Mouse (Mus musculus): ENCODE measurements around the gene D030056L22Rik. TPM values are rescaled to one million over a fixed set of nuclear protein-coding genes. Genes with fewer than 3 reads are reported as not detected.

The D030056L22Rik gene
- polyA plus RNA-seq (2012; rRNA removed): 45.1 and 63.5 TPM in 2 replicates

- DNase-seq (ENCODE audit: low read depth): peak; percentile 99
- peak; percentile 51 for TF ChIP-seq POLR2A (IDR thresholded peaks at IDR 0.05; ENCODE audit: borderline replicate concordance, extremely low read depth, insufficient read depth, insufficient read length, poor library complexity, severe bottlenecking)
- TF ChIP-seq CTCF (IDR thresholded peaks at IDR 0.05; ENCODE audit: borderline replicate concordance, extremely low read depth, insufficient read depth, insufficient read length): peak; percentile 70
Observed at GRCm38 (mm10) chr19:18712866-18713300, at the start of gene D030056L22Rik. D030056L22Rik (plus strand) TSS chr19:18713193.

- DNase-seq (ENCODE audit: low read depth): no peak
- no peak for TF ChIP-seq CTCF (IDR thresholded peaks at IDR 0.05; ENCODE audit: borderline replicate concordance, extremely low read depth, insufficient read depth, insufficient read length)
- no peak for TF ChIP-seq POLR2A (IDR thresholded peaks at IDR 0.05; ENCODE audit: borderline replicate concordance, extremely low read depth, insufficient read depth, insufficient read length, poor library complexity, severe bottlenecking)
Observed at GRCm38 (mm10) chr19:18663904-18664303, 49.1 kb upstream of the D030056L22Rik start.

- DNase-seq (ENCODE audit: low read depth): no peak
- TF ChIP-seq POLR2A (IDR thresholded peaks at IDR 0.05; ENCODE audit: borderline replicate concordance, extremely low read depth, insufficient read depth, insufficient read length, poor library complexity, severe bottlenecking) (no peak), CTCF (IDR thresholded peaks at IDR 0.05; ENCODE audit: borderline replicate concordance, extremely low read depth, insufficient read depth, insufficient read length) (no peak)
Observed at GRCm38 (mm10) chr19:18666966-18667365, 46.0 kb upstream of the D030056L22Rik start.

- TF ChIP-seq POLR2A (IDR thresholded peaks at IDR 0.05; ENCODE audit: borderline replicate concordance, extremely low read depth, insufficient read depth, insufficient read length, poor library complexity, severe bottlenecking) (no peak), CTCF (IDR thresholded peaks at IDR 0.05; ENCODE audit: borderline replicate concordance, extremely low read depth, insufficient read depth, insufficient read length) (no peak)
- no peak for DNase-seq (ENCODE audit: low read depth)
Observed at GRCm38 (mm10) chr19:18669551-18669950, 43.4 kb upstream of the D030056L22Rik start.

GRCm38 (mm10) chr19:18670608-18671007, 42.4 kb upstream of the D030056L22Rik start, which contains the start of gene Carnmt1:
Carnmt1 (plus strand) TSS chr19:18670764.
- TF ChIP-seq POLR2A (IDR thresholded peaks at IDR 0.05; ENCODE audit: borderline replicate concordance, extremely low read depth, insufficient read depth, insufficient read length, poor library complexity, severe bottlenecking) (0 out of 2 replicates have a peak, but pooled peaks have one; percentile 38), CTCF (IDR thresholded peaks at IDR 0.05; ENCODE audit: borderline replicate concordance, extremely low read depth, insufficient read depth, insufficient read length) (no peak)
- DNase-seq (ENCODE audit: low read depth): peak; percentile 99

GRCm38 (mm10) chr19:18671056-18671741, 41.8 kb upstream of the D030056L22Rik start:
- peak; percentile 69 for DNase-seq (ENCODE audit: low read depth)
- TF ChIP-seq CTCF (IDR thresholded peaks at IDR 0.05; ENCODE audit: borderline replicate concordance, extremely low read depth, insufficient read depth, insufficient read length) (no peak), POLR2A (IDR thresholded peaks at IDR 0.05; ENCODE audit: borderline replicate concordance, extremely low read depth, insufficient read depth, insufficient read length, poor library complexity, severe bottlenecking) (0 out of 2 replicates have a peak, but pooled peaks have one; percentile 10)

- DNase-seq (ENCODE audit: low read depth): no peak
- no peak for TF ChIP-seq CTCF (IDR thresholded peaks at IDR 0.05; ENCODE audit: borderline replicate concordance, extremely low read depth, insufficient read depth, insufficient read length)
- no peak for TF ChIP-seq POLR2A (IDR thresholded peaks at IDR 0.05; ENCODE audit: borderline replicate concordance, extremely low read depth, insufficient read depth, insufficient read length, poor library complexity, severe bottlenecking)
Observed at GRCm38 (mm10) chr19:18672498-18672897, 40.5 kb upstream of the D030056L22Rik start.

GRCm38 (mm10) chr19:18673116-18673515, 39.9 kb upstream of the D030056L22Rik start:
- no peak for DNase-seq (ENCODE audit: low read depth)
- TF ChIP-seq POLR2A (IDR thresholded peaks at IDR 0.05; ENCODE audit: borderline replicate concordance, extremely low read depth, insufficient read depth, insufficient read length, poor library complexity, severe bottlenecking): no peak
- TF ChIP-seq CTCF (IDR thresholded peaks at IDR 0.05; ENCODE audit: borderline replicate concordance, extremely low read depth, insufficient read depth, insufficient read length): no peak

GRCm38 (mm10) chr19:18682142-18682541, 30.9 kb upstream of the D030056L22Rik start:
- no peak for TF ChIP-seq POLR2A (IDR thresholded peaks at IDR 0.05; ENCODE audit: borderline replicate concordance, extremely low read depth, insufficient read depth, insufficient read length, poor library complexity, severe bottlenecking)
- TF ChIP-seq CTCF (IDR thresholded peaks at IDR 0.05; ENCODE audit: borderline replicate concordance, extremely low read depth, insufficient read depth, insufficient read length): no peak
- DNase-seq (ENCODE audit: low read depth): no peak

- TF ChIP-seq POLR2A (IDR thresholded peaks at IDR 0.05; ENCODE audit: borderline replicate concordance, extremely low read depth, insufficient read depth, insufficient read length, poor library complexity, severe bottlenecking): no peak
- TF ChIP-seq CTCF (IDR thresholded peaks at IDR 0.05; ENCODE audit: borderline replicate concordance, extremely low read depth, insufficient read depth, insufficient read length): peak; percentile 65; the same call in 1 of the 2 replicates
- peak; percentile 59 for DNase-seq (ENCODE audit: low read depth)
Observed at GRCm38 (mm10) chr19:18687556-18687955, 25.4 kb upstream of the D030056L22Rik start.

- no peak for TF ChIP-seq POLR2A (IDR thresholded peaks at IDR 0.05; ENCODE audit: borderline replicate concordance, extremely low read depth, insufficient read depth, insufficient read length, poor library complexity, severe bottlenecking)
- no peak for TF ChIP-seq CTCF (IDR thresholded peaks at IDR 0.05; ENCODE audit: borderline replicate concordance, extremely low read depth, insufficient read depth, insufficient read length)
- no peak for DNase-seq (ENCODE audit: low read depth)
Observed at GRCm38 (mm10) chr19:18692176-18692575, 20.8 kb upstream of the D030056L22Rik start.

- TF ChIP-seq POLR2A (IDR thresholded peaks at IDR 0.05; ENCODE audit: borderline replicate concordance, extremely low read depth, insufficient read depth, insufficient read length, poor library complexity, severe bottlenecking) (no peak), CTCF (IDR thresholded peaks at IDR 0.05; ENCODE audit: borderline replicate concordance, extremely low read depth, insufficient read depth, insufficient read length) (no peak)
- DNase-seq (ENCODE audit: low read depth): no peak
Observed at GRCm38 (mm10) chr19:18692768-18693167, 20.2 kb upstream of the D030056L22Rik start.

Data from brain, embryonic 14.5 days (tissue).